Mouse (Mus musculus): ENCODE measurements around the gene Hcfc2. TPM values are rescaled to one million over a fixed set of nuclear protein-coding genes. Genes with fewer than 3 reads are reported as not detected.

The Hcfc2 gene
- polyA plus RNA-seq, 1 experiment from 2014 or later = 26.6 TPM

DNA sequence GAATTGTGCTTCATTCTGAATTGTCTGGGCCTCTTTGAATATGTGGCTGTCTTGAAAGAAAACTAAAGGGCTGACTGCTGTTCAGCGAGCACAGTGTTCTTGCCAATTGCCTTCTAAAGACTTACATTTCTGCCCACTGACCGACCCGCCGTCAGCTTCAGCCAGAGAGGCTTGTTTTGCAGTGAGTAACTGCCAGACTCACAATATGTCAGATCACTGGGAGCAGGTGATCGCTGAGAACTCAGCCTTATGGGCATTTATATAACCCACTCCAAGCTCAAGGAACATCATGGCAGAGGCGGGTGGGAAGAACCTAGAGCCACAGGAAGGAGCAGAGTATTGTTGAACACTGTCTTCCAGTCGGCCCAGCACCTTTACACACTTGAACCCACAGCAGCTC, 14.3 kb upstream of the Hcfc2 start:
- 88% methylated on average over 7 of the region's 7 CpGs for WGBS

DNA sequence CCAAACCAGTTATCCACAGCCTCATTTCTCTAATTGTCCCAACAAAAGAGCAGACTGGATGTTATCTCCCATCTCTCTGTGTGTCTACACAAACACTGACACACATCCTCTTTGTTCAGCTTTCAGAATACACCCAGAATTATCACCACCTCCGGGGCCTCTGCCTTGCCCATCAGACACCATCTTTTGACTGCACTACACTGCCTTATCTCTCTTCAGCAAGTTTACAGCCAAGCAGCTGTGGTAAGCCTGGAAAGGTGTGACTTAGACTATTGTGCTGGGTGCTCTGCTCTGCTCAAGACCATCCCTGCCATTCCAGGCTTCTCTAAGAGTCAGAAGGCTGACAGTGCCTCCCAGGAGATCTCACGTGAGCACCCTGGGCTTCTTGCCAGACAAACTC, 10.5 kb upstream of the Hcfc2 start:
- H3K27me3 ChIP-seq (replicated peaks; ENCODE audit: low read depth, poor library complexity, severe bottlenecking) = no peaks in the 10 kb centered on the region
- H3K36me3 ChIP-seq (replicated peaks) = no peaks in the 10 kb centered on the region
- H3K9me3 ChIP-seq = no peaks in the 10 kb centered on the region
- WGBS = 77% methylated on average over 2 of the region's 2 CpGs
- DNase-seq (ENCODE audit: low spot score) = no peak
- no peak overlapping the region for H3K27ac ChIP-seq (replicated peaks)
- peaks cover 7% of the 10 kb centered on the region for H3K4me1 ChIP-seq
- H3K4me3 ChIP-seq = no peak overlapping the region

More for the DNA sequence above, 14.3 kb upstream of the Hcfc2 start:
- Histone ChIP-seq H3K4me3 (no peak overlapping the region), H3K36me3 (replicated peaks) (no peaks in the 10 kb centered on the region), H3K4me1 (no peaks in the 10 kb centered on the region), H3K9me3 (no peaks in the 10 kb centered on the region), H3K27me3 (replicated peaks; ENCODE audit: low read depth, poor library complexity, severe bottlenecking) (no peaks in the 10 kb centered on the region), H3K27ac (replicated peaks) (no peak overlapping the region)
- DNase-seq (ENCODE audit: low spot score) = no peak

DNA sequence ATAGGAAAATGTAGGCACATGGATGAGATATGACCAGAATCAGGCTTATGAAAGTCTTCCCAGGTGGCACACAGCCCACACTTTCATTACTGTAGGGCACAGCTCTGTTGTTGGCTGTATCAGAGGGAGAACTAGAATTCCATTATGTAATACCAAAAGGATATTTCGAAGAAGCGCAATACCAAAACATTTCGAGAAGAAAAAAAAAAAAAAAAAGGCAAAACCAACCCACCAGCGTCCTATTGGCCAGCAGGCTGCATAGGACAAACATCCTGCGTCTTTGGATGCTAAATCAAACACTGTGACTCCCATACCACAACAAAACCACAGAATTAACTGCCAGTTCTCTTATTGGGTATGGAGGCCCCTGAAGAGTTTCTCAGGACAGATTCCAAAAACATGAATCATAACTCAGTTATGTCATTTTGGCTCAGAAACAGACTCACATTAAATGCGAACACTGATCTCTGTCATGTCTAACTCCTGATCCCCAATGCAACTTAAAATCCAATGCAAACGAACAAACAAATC, 6.2 kb upstream of the Hcfc2 start:
- Histone ChIP-seq H3K9me3 (no peaks in the 10 kb centered on the region), H3K27ac (replicated peaks) (peak overlapping the region; percentile 85), H3K36me3 (replicated peaks) (no peaks in the 10 kb centered on the region), H3K27me3 (replicated peaks; ENCODE audit: low read depth, poor library complexity, severe bottlenecking) (no peaks in the 10 kb centered on the region; the same call in 1 of the 2 replicates), H3K4me1 (peaks cover 19% of the 10 kb centered on the region), H3K4me3 (peak overlapping the region; percentile 44)
- 78% methylated on average over 7 of the region's 7 CpGs for WGBS
- DNase-seq (ENCODE audit: low spot score) = no peak

DNA sequence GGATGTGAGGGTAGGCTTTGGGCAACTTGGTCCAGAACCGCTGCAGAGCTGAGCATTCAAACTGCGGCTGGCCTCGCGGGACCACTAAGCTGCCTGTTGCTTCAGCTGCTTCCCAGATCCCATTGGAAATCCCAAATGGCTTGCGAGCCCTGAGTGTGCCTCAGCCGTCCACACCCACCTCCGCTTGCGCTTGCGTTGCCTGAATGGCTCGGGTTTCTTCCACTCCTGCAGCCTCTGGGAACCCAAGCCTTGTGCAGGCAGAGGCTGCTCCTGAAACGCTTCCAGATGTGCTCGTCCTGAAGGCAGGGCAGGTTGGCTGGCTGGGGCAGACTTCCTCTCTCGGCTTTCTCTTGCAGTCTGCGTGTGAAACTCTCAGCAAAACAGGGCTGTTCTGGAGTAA, 5.5 kb upstream of the Hcfc2 start, which contains the start of gene Glt8d2:
TSS of gene Glt8d2 (minus strand) at position 157 of the 400 bp plus-strand sequence.
- Histone ChIP-seq H3K9me3 (no peaks in the 10 kb centered on the region), H3K4me1 (peaks cover 19% of the 10 kb centered on the region), H3K4me3 (peak within 1 kb of the TSS; percentile 44), H3K27ac (replicated peaks) (peak within 1 kb of the TSS; percentile 85), H3K36me3 (replicated peaks) (no peaks in the 10 kb centered on the region), H3K27me3 (replicated peaks; ENCODE audit: low read depth, poor library complexity, severe bottlenecking) (no peaks in the 10 kb centered on the region; the same call in 1 of the 2 replicates)
- WGBS = 3% methylated on average over 14 of the region's 14 CpGs
- DNase-seq (ENCODE audit: low spot score) = peak; percentile 91

DNA sequence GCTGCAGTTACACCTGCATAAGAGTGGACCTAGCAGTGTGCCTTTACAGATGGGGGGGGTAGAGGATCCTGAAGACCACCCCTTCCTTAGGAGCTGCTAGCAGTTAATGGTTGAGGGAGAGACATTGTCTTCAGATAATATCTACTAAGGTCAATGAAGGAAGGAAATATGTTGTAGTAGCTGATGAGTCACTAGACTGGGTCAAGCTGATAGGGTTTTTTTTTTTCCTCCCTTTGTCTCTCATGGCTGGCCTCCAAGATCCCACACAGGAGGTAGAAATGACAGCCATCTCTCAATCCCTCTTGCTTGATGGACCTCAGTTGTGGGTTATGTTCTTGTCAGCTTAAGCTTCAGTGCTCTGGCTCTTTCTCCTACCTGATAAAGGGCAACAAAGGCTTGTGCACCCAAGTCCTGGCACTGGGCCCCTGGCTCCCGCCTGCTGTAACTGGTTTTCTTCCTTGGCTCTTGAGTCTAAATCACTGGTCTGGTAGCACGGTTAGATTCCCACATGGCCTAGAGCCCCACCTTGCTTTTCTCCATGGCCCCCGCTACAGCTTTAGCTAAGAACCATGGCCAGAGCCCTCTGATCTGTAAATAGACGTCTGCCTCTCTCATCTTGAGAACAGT, 606 bp downstream of the Hcfc2 start:
- Histone ChIP-seq H3K4me3 (no peak overlapping the region), H3K27ac (replicated peaks) (no peak overlapping the region), H3K4me1 (peaks cover 27% of the 10 kb centered on the region), H3K36me3 (replicated peaks) (peaks cover 5% of the 10 kb centered on the region; the same call in 1 of the 2 replicates), H3K9me3 (no peaks in the 10 kb centered on the region), H3K27me3 (replicated peaks; ENCODE audit: low read depth, poor library complexity, severe bottlenecking) (no peaks in the 10 kb centered on the region; the same call in 1 of the 2 replicates)
- 75% methylated on average over 4 of the region's 4 CpGs for WGBS
- no peak for DNase-seq (ENCODE audit: low spot score)

DNA sequence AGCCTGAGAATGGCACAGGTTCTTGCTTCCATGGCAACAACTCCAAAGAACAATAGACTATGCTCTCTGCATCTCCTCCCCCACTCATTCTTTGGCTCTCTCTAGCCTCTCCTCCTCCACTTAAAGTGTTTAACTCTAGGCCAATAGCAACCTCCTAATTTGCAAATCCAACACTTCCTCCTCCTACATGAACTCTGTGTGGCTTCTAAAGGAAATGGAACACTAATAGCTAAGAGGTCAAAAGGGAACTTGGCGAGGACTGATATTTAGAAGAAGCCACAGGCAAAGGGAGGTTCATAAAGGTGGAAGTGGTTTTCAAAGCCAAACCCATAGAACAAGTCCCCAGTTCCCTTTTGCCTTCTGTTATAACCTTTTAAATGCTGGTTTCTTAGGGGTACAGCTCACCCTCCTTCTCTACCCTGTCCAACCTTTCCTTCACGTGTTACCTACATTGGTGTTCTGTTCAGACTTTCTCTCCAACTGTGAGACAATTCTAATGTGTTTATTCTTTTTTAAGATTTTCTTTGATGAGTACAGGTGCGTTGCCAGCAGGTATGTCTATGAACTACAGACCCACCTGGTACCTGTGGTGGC, 1.4 kb downstream of the Hcfc2 start:
- Histone ChIP-seq H3K36me3 (replicated peaks) (peaks cover 11% of the 10 kb centered on the region), H3K4me3 (no peak overlapping the region), H3K27me3 (replicated peaks; ENCODE audit: low read depth, poor library complexity, severe bottlenecking) (no peaks in the 10 kb centered on the region), H3K27ac (replicated peaks) (no peak overlapping the region), H3K4me1 (peaks cover 26% of the 10 kb centered on the region), H3K9me3 (no peaks in the 10 kb centered on the region)
- DNase-seq (ENCODE audit: low spot score) = no peak
- WGBS = 77% methylated on average over 3 of the region's 3 CpGs

DNA sequence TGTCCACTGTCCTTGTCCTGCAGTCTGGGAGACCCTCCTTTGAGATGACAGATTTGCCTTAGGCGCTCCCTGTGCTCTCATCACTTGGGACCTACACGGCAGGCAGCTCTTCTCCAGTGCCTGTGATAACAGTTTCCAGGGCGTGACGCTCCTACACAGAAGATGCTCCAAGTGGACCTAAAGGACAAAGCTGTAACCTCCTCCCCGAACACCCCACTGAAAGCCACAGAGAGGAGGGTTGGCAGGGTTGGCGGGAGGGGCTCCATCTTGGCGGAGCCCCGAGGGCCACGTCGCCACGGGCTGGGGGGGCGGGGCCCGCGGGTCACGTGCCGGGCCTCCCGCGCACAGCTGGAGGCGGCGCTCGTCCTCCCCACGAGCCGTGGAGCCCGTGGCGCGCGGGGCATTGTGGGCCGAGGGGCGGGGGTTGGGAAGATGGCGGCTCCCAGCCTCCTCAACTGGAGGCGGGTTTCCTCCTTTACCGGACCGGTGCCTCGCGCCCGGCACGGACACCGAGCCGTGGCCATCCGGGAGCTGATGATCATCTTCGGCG, 2.8 kb downstream of the Hcfc2 start:
- H3K27ac ChIP-seq (replicated peaks) = peak overlapping the region; percentile 88
- H3K36me3 ChIP-seq (replicated peaks) = peaks cover 18% of the 10 kb centered on the region
- no peaks in the 10 kb centered on the region for H3K9me3 ChIP-seq
- 1% methylated on average over 42 of the region's 42 CpGs for WGBS
- peak overlapping the region; percentile 71 for H3K4me3 ChIP-seq
- peak; percentile 92 for DNase-seq (ENCODE audit: low spot score)
- H3K27me3 ChIP-seq (replicated peaks; ENCODE audit: low read depth, poor library complexity, severe bottlenecking) = no peaks in the 10 kb centered on the region
- H3K4me1 ChIP-seq = peaks cover 26% of the 10 kb centered on the region

DNA sequence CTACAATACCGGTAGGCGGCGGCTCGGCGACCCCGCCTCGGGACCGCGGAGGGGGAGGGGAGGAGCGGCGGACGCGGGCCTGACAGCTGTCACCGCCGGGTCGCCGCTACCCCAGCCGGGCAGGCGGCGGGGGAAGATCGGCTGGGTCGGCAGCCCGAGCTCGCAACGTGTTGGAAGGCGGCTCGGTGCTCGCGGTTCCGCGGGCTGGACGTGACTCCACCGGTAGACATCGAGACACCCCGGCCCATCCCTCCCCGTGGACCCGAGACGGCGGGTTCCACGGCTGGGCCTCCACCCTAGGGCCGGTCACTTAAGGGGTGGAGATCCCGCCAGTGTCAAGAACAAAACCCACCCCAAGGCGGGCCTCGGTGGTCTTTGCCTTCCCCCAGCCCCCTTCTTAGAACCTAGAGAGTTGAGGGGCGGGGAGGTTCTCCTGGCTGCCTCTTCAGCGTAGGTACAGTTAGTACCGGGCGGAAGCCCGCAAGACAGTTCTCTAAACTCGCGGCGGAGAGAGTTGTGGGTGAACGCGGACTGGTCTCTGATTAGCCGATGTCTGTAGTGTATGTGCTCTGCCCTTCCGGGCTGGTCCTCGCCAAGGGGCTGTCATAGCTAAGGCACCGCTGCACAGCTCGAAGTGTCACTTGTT, 3.5 kb downstream of the Hcfc2 start:
- peak; percentile 35 for DNase-seq (ENCODE audit: low spot score)

DNA sequence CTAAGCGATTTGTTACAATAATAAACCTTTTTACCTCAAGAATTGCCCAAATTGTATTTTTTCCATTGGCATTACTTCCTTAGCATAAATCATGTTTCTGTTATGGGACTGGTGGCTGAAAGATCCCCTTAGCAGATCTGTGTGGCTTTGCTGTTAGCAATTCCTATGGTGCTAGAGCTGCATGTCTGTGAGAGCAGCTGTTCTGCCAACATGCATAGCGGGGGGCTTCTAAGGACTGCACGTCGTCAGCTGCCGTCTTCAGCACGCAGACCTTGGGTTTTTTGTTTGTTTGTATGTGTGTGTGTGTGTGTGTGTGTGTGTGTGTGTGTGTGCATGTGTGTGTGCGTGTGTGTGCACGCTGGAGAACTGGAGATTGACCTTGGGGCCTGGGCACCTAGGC, 45.4 kb downstream of the Hcfc2 start:
- 89% methylated on average over 8 of the region's 8 CpGs for WGBS
- H3K27me3 ChIP-seq (replicated peaks; ENCODE audit: low read depth, poor library complexity, severe bottlenecking) = no peaks in the 10 kb centered on the region
- no peak overlapping the region for H3K27ac ChIP-seq (replicated peaks)
- H3K9me3 ChIP-seq = no peaks in the 10 kb centered on the region
- H3K36me3 ChIP-seq (replicated peaks) = peaks cover 62% of the 10 kb centered on the region
- no peaks in the 10 kb centered on the region for H3K4me1 ChIP-seq
- H3K4me3 ChIP-seq = no peak overlapping the region
- no peak for DNase-seq (ENCODE audit: low spot score)

More for the DNA sequence above, 3.5 kb downstream of the Hcfc2 start:
- H3K9me3 ChIP-seq = no peaks in the 10 kb centered on the region
- H3K4me3 ChIP-seq = peak overlapping the region; percentile 71
- H3K36me3 ChIP-seq (replicated peaks) = peaks cover 22% of the 10 kb centered on the region
- peaks cover 26% of the 10 kb centered on the region for H3K4me1 ChIP-seq
- WGBS = under 1% methylated on average over 59 of the region's 59 CpGs
- H3K27ac ChIP-seq (replicated peaks) = peak overlapping the region; percentile 88
- no peaks in the 10 kb centered on the region for H3K27me3 ChIP-seq (replicated peaks; ENCODE audit: low read depth, poor library complexity, severe bottlenecking)

DNA sequence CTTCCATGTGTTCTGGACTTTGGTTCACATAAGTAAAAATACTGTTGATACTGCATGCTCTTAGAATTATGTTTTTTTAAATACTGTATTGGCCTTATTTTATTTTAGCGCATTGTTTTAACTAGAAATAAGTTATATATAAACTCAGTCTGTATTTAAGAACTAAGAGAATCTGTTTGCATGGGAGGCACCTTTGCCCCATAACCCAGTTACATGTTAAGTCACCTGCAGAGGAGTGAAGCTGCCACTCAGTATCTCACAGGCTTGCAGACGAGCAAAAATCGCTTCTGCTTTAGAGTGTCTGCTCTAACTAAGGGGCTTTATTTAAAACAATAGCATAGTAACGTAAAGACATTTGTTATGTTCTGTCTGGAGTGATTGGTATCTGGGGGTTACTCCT, 45.9 kb downstream of the Hcfc2 start:
- no peak overlapping the region for H3K4me3 ChIP-seq
- peaks cover 66% of the 10 kb centered on the region for H3K36me3 ChIP-seq (replicated peaks)
- DNase-seq (ENCODE audit: low spot score) = no peak
- no peaks in the 10 kb centered on the region for H3K27me3 ChIP-seq (replicated peaks; ENCODE audit: low read depth, poor library complexity, severe bottlenecking)
- no peaks in the 10 kb centered on the region for H3K9me3 ChIP-seq
- no peaks in the 10 kb centered on the region for H3K4me1 ChIP-seq
- 91% methylated on average over 4 of the region's 4 CpGs for WGBS
- no peak overlapping the region for H3K27ac ChIP-seq (replicated peaks)

DNA sequence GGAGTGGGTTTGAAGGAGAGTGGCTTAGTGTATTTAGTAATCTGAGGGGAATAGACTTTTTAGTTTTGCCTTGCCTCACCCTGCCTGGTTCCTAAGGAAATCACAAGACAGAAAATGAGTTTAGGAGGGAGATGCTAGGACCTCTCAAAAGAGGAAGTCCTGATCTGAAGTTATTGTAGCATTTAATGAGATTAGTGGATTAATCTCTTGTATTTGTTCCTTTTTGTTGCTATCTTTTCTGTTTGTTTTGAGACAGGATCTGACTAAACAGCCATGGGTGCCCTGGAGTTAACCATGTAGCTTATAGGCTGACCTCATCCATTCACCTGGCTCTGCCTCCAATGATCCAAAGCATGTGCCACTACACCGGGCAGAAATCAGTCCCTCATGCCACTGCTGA, 46.6 kb downstream of the Hcfc2 start:
- Histone ChIP-seq H3K36me3 (replicated peaks) (peaks cover 72% of the 10 kb centered on the region), H3K27ac (replicated peaks) (no peak overlapping the region), H3K27me3 (replicated peaks; ENCODE audit: low read depth, poor library complexity, severe bottlenecking) (no peaks in the 10 kb centered on the region), H3K4me1 (no peaks in the 10 kb centered on the region), H3K4me3 (no peak overlapping the region), H3K9me3 (no peaks in the 10 kb centered on the region)
- no peak for DNase-seq (ENCODE audit: low spot score)
- 98% methylated on average over 1 of the region's 1 CpGs for WGBS

DNA sequence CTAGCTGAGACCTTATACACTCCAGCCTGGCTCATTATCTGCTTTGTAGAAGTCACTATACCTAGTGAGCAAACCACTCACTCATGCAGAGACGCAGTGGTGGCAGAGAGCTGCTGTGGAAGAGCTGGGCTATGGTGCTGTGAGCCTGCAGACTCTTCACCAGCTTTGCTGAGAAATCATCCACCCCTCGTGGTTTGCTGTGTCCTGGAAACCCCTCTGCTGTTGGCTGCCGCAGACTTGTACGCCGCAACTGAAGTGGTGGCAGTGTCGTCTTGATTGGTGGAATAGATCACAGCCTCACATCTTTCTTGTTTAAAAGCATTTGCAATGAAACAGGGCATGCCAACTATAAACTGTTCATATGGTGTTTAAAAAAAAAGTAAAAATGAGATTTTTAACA, 48.3 kb downstream of the Hcfc2 start:
- H3K27ac ChIP-seq (replicated peaks) = no peak overlapping the region
- no peaks in the 10 kb centered on the region for H3K27me3 ChIP-seq (replicated peaks; ENCODE audit: low read depth, poor library complexity, severe bottlenecking)
- DNase-seq (ENCODE audit: low spot score) = no peak
- H3K4me1 ChIP-seq = no peaks in the 10 kb centered on the region
- 93% methylated on average over 6 of the region's 6 CpGs for WGBS
- no peak overlapping the region for H3K4me3 ChIP-seq
- peaks cover 76% of the 10 kb centered on the region for H3K36me3 ChIP-seq (replicated peaks)
- H3K9me3 ChIP-seq = no peaks in the 10 kb centered on the region

All from embryonic facial prominence, embryonic 10.5 days (tissue).